Mouse (Mus musculus) spleen, postnatal 14 days (tissue): ENCODE data around the gene Ssxb2.
"Not testable (repeated sequence)": the region's sequence is repeated elsewhere in the genome, so short reads cannot be mapped to it uniquely, and the experiment has no call there.

Experiments
- DNase-seq, 2 experiments: peaks; one replicate each; pipeline ENCODE4 v3.0.0; 2021 to 2022; ENCODE audit warnings: low spot score in 2 of 2

The Ssxb2 gene

GRCm38 (mm10) chrX:8461626-8462025, at the start of gene Ssxb2:
Gene Ssxb2 (minus strand): TSS chrX:8461726.
- not testable (repeated sequence) for DNase-seq

- not testable (repeated sequence) for DNase-seq
Observed at GRCm38 (mm10) chrX:8413005-8413404, 48.5 kb downstream of the Ssxb2 start, which contains the start of gene Ssxb1. Gene Ssxb1 (plus strand): TSS chrX:8413305.
